Mouse (Mus musculus): ENCODE data around the gene Syn2.

Gene Syn2

GRCm38 (mm10) chr6:115291823-115292222 is 157.1 kb downstream of the Syn2 start:
- no peak for DNase-seq (ENCODE audit: low read depth)

DNA sequence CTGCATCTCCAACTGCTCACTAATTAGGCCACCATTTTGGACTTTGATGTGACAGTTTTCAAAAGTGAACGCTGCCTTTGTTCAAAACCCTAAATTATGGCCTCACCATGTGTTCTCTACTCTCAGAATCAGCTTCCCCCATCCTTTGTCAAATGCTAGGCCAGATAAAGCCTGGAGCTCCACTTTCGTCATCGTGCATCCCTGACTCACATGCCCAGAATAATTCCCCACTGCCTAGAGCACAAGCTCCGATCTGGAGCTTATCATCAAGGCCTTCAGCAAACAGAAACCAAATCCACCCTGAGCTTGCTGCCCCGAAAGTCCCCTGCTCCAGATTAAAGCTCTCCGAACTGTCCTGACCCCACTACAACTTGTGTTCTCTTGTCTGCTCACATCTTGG is 157.9 kb downstream of the Syn2 start:
- no peak for DNase-seq (ENCODE audit: low read depth)

- no peak for DNase-seq (ENCODE audit: low read depth)
Observed at GRCm38 (mm10) chr6:115293877-115294276, 159.2 kb downstream of the Syn2 start.

- no peak for DNase-seq (ENCODE audit: low read depth)
Observed at GRCm38 (mm10) chr6:115307134-115307533, 172.4 kb downstream of the Syn2 start.

- DNase-seq (ENCODE audit: low read depth): no peak
Observed at GRCm38 (mm10) chr6:115312780-115313179, 178.1 kb downstream of the Syn2 start.

GRCm38 (mm10) chr6:115313235-115313738 is 178.6 kb downstream of the Syn2 start:
- no peak for DNase-seq (ENCODE audit: low read depth)

GRCm38 (mm10) chr6:115313910-115314309 is 179.2 kb downstream of the Syn2 start:
- no peak for DNase-seq (ENCODE audit: low read depth)

DNA sequence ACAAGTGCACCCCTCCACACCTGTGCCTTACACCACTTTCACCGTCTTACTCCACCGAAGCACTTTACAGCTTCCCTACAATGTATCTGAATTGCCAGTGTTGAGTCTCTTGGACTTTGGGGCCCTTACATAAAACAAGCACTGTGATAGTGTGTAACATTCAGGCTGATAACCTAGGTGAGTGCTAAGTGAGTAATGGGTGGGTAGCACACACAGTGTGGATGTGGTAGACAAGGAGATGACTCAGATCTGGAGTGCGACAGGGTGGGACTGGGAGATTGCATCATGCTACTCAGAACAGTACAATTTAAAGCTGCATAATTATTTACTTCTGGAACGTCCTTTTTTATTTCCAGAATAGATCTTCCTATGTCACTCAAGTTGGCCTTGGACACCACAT is 181.1 kb downstream of the Syn2 start:
- DNase-seq (ENCODE audit: low read depth): no peak

GRCm38 (mm10) chr6:115316811-115317221 is 182.1 kb downstream of the Syn2 start:
- DNase-seq (ENCODE audit: low read depth): no peak

- DNase-seq (ENCODE audit: low read depth): no peak
Observed at GRCm38 (mm10) chr6:115318811-115319210, 184.1 kb downstream of the Syn2 start.

- no peak for DNase-seq (ENCODE audit: low read depth)
Observed at GRCm38 (mm10) chr6:115319686-115320085, 185.0 kb downstream of the Syn2 start.

DNA sequence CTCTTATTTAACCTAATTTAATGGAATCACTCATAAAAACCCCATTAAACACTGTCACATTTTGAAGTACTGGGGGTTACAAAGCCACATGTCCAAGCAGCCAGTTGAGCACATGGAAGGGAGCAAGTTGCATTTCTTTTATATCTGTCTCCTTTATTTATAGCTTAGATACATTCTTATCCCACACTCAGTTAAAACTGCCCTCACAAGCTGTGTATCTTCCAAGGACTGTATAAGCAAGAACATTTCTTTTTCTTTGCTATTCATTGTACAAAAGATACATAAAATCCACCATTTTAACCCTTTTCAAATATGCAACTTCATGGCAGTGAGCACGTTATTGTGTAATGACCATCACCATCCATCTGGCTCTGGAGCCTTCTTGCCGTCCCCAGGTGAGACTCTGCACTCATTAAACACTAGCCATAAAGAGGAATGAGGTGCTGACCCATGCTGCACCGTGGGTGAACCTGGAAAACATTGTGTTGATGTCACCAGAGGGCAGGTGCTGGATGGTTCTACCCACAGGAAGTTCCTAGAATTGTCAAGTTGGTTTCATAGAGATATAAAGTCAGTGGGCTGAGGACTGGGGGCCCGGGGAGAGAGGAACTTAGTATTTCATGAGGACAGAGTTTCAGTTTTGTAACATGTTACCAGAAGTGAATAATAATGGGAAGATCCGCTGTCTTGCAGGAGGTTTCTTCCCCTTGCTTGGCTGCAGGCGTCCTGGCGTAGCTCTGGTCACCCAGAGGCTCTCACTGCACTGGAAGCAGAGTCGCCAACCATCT is 186.4 kb downstream of the Syn2 start:
- no peak for DNase-seq (ENCODE audit: low read depth)

DNA sequence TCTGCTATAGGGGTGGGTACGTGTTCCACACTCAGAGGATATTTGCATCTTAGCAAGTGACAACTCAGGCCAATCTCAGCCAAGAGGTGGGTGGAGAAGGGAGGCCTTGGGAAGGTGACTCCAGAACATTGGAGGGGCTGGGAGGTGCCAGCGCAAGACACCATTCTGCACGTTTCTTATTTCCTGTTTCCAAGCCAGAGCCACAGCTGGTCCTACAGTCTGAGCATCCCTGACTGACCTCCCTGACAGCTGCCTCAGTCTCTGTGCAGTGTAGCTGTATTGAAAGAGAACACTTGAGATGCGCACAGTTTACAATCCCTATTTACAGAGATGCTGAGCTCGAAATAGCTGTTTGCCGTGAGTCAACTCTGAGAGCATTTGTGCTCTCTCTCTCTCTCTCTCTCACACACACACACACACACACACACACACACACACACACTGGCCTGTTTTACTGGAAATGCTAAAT is 187.2 kb downstream of the Syn2 start:
- DNase-seq (ENCODE audit: low read depth): no peak

GRCm38 (mm10) chr6:115322956-115323355 is 188.3 kb downstream of the Syn2 start:
- no peak for DNase-seq (ENCODE audit: low read depth)

GRCm38 (mm10) chr6:115330964-115331363 is 196.3 kb downstream of the Syn2 start:
- DNase-seq (ENCODE audit: low read depth): no peak

Measured in c-Kit-positive CD71-negative TER-119-negative erythroid progenitor cells, embryonic 14.5 days (primary cell).